13 mouse cellular contexts compared by ENCODE assay signal in genomic region chr2:93428004-93428531, GRCm38 (mm10). TPM values are rescaled to one million over a fixed set of nuclear protein-coding genes. Genes with fewer than 3 reads are reported as not detected.
A peak's percentile ranks its signal among the peaks of the same experiment; 100 is the strongest.
DNase-seq lines count a peak whose midpoint lies in the region; ATAC-seq lines count a peak whose summit lies in the region.
"Had no signal": no experiment of that assay in that cellular context is flagged by ENCODE, and none has a peak within 500 bp of the region (broad histone marks: within the 10 kb centered on the region; RNA-seq: fewer than 3 reads in every experiment).

No protein-coding gene starts in this region.

- ATAC-seq in activated CD4-positive, CD25-positive, alpha-beta regulatory T cell, adult 4 months = peak; percentile 53
- ATAC-seq: lung, postnatal 0 days had no signal

- DNase-seq in kidney, adult 11 months = peak; percentile 54
- no peak for DNase-seq in kidney, adult 8-10 months
- peak; percentile 53 for DNase-seq in A20 (ENCODE audit: low read depth, low spot score)
- peak; percentile 45 for DNase-seq in natural killer cell, adult 2 months (ENCODE audit: low spot score in 2 of 2)
- no peak for DNase-seq in heart, adult 11 months
- DNase-seq in urinary bladder, postnatal 10 days (ENCODE audit: low spot score) = no peak
- no peak for DNase-seq in left cerebral cortex, postnatal 36 days (ENCODE audit: low spot score in 2 of 2)
- DNase-seq: cerebellum, adult 11 months; cerebellum, postnatal 36 days; kidney, postnatal 10 days; layer of hippocampus, postnatal 36 days had no signal

- intact Hi-C loops in left cerebral cortex, postnatal 36 days (cut with DNase I) = no loop called here

RNA-seq across cellular contexts. Expression of gene Cd82, which starts 34.9 kb away (rescaled TPM):
- polyA plus RNA-seq in activated CD4-positive, CD25-positive, alpha-beta regulatory T cell, adult 4 months (2017; shearing (Covaris generic)) = 100 to 1,000 TPM; 408 to 719 TPM
- total RNA-seq in left cerebral cortex, postnatal 36 days (2021) = 10 to 100 TPM; 16.7 to 19.4 TPM

Comparison
In these comparisons a context has a peak if more than half of its experiments do, and no peak if none do; other contexts are left out.
1. DNase-seq: peak in kidney, adult 11 months (single experiment), A20 (single experiment) and natural killer cell, adult 2 months (2 of 2); none in kidney, adult 8-10 months (0 of 2), heart, adult 11 months (single experiment), urinary bladder, postnatal 10 days (single experiment) and left cerebral cortex, postnatal 36 days (0 of 2).